Mouse (Mus musculus) G1E-ER4 (cell line): ENCODE measurements around the gene Stard5. TPM values are rescaled to one million over a fixed set of nuclear protein-coding genes. Genes with fewer than 3 reads are reported as not detected.

Source experiments
- GATA1 ChIP-seq: IDR thresholded peaks from one replicate; pipeline ENCODE4 v1.8.0; 2012; ENCODE audit warnings: low read length, inconsistent platforms
- polyA plus RNA-seq: library from polyadenylated mRNA; stranded (reverse); fragments of >175 nt; gene quantifications from 2 replicates; pipeline ENCODE4 v1.2.3, GENCODE M21; 2012

Stard5 gene
- polyA plus RNA-seq: 0.41 and 0.64 TPM in 2 replicates

DNA sequence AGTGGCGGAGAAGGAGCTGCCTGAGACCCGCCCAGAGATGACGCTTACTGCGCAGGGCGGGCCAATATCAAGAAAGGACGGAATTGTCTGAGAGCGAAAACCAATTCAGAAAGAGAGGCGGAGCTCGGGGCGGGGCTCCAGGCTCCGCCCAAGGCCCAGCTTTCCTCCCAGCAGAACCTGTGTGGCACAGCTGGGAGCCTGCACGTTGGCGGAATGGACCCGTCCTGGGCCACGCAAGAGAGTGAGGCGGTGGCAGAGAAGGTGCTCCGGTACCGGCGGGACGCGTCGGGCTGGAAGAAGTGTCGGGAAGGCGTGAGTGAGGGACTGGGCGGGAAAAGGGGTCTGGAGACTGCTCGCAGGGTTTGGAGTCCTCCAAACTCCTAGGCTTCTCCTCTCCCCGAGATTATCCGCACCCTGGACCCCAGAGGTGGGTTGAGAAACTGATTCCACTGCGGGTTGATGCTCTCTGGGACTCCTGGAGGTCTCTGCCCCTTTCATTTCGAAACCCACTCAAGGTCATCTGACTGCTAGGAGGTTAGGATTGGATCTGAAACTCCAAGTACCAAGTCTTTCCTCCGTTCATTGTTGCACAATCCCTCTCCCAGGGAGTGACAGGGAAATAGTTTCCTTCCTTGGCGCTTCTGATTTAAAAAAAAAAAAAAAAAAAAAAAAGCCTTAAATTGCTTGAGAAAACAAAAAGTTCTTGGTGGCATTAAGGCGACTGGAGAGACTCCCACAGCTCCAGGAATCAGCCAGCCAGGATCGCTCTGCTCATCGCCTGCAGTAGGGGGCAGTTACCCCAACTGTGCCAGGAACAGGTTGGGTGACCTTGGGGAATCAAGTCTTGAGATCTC, at the start of gene Stard5:
Gene Stard5 (plus strand): TSS at position 132 of the 854 bp plus-strand sequence.
- TF ChIP-seq GATA1: no peak

DNA sequence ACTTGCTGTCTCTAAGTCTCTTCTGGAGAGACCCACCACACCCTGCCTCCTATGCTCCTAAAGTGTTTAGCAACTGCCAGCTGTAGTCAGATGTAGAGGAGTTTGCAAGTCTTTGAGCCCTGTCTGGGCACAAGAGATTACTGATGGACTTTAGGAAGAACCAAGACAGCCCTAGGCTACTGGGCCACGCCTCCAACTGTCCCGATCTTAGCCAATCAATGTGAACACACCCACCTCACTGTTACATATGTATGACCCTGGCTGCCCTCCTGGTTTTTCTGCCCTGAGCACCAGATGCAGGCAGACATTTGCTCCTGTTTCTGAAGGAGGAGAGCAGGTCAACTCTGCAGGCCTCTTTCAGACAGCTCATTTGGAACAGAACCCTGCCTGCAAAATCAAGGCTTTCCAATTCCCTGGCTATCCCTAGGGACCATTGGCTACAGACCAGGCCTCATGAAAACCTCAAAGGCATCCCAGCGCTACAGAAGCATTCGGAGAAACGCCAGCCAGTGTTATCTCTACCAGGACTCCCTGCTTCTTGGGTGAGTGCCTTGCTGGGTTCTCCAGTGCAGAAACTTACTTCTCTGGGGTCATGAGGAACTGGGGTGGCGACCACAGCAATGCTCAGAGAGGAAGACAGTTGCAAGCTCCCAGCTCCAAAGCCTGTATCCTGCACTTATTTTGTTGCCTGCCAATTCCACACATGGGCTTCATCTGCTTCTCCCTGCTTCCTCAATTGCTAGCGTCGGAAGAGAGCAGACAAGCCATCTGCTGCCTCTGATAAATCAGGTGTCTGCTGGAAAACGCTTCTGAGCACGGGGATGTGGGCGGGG, 46.9 kb upstream of the Stard5 start, which contains the start of gene Tmc3:
Gene Tmc3 (plus strand): TSS at position 289 of the 833 bp plus-strand sequence.
- TF ChIP-seq GATA1: no peak

DNA sequence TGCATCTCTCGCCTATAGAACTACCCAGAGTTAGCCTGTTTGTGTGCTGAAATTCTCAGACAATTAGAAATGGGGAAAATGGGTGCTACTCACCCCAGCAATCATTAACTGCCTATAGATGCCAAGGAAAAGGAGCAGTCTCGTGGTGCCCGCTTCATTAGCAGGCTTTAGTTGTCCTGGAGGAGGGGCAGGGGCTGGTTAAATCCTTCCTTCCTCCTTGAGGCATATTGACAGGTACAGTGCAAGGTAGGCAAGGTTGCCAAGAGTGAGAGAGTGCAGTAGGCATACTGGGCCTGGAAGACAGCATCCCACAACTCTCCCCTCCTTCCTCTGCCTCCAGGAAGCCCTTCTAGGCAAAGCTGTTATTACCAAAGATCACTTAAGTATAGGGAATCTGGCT, 37.7 kb upstream of the Stard5 start:
- TF ChIP-seq GATA1: no peak

DNA sequence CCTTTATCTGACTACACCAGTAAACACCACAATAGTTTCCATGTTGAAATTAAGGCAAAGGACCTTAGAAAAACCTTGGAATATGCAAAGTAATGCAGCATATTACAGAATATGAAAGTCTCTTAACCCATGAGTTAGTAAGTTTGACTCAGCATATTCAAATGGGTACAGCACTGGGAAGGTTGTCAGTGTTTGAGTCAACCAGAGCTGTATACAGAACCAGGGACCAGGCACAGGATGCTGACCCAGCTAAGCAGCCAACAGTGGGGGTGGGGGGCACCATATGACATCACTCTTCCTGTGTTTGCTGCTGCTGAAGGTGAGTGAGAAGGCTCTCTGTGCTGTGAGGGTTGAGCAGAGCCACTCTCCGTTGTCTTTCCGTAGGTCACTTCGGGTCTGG, 34.7 kb upstream of the Stard5 start:
- no peak for TF ChIP-seq GATA1

DNA sequence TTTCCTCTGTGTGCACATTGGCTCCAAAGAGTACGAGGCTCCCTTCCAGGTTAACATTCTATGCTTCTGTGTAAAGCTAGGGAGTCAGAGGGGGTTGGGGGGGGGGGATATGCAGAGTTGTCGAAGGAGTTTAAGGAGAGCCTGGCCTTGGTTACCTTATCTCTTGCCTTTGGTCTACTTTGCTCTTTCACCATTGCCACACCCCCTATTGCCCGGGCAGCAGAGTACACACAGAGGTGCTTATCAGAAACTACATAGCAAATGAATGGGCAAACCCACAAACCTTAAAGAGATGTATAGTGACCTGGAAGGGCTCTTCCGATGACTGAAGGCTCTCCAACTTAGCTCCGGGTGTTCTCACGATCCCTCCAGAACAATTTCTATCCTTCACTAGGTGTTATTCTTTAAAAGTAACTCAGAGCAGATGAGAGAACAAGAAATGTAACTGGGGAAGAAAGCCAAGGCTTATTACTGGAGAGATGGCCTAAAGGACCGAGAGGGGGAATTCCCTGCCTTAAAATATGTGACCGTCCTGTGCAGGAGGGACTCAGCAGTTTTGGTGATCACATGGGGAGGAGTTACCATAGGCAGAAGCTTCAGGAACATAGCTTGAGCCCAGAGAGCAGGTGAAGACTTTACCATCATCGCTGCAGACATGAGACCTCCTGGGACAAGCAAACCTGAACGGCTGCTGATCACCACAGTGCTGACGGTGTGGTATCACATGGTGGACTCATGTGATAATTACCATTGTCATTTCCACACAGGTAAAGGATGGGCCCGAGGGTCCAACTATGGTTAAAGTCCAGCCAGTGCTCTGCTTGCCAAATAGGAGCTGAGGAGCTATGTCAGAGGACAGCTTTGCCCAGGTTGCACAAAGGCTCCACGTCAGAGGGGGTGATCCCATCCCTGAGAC, 32.5 kb upstream of the Stard5 start:
- no peak for TF ChIP-seq GATA1

DNA sequence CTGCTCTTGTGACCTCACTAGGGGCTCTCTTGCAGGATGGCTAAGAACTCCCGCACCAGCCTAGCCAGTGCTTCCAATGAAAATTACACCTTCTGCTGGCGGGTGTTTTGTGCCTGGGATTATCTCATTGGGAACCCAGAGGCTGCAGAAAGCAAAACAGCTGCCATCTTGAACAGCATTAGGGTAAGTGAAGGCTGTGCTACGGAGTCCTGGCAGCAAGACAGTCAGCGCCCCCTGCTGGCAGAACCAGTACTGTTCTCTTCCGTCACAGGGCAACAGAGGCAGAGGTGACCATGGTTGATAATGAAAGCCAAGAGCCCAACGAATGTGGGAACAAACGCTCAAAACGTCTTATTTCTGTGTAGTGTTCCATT, 31.9 kb upstream of the Stard5 start:
- TF ChIP-seq GATA1: no peak

DNA sequence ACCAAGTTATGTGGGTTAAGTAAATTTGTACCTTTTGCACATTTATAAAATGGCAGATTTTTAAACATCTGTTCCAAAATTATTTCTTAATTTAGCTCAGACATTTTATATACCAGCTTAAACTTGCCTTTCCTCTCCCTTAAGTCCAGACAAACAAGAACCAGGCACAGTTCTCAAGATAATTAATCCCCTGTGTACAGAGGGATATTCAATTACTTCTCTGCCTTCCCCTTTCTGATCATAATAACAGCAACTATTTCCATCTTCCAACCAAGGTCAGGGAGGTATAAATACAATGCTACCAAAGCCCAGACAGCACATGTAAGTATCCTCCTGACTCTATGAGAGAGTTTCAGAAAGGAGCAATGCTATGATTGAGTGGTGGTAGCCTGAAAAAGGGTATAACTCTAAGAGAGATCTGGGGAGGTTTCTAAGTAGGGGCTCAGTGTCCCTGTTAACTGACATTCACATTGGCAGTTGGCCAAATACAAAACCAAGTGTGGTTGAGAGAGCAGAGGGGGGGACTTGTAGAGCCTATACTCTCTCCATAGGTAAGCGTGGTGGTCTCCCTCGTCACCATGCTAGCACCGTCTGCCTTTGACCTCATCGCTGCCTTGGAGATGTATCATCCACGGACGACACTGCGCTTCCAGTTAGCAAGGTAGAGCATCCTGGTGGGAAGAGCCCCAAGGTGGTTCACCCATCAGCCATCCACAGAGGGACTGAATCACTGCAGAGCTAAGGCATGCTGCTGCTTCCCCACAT, 27.4 kb upstream of the Stard5 start:
- no peak for TF ChIP-seq GATA1

DNA sequence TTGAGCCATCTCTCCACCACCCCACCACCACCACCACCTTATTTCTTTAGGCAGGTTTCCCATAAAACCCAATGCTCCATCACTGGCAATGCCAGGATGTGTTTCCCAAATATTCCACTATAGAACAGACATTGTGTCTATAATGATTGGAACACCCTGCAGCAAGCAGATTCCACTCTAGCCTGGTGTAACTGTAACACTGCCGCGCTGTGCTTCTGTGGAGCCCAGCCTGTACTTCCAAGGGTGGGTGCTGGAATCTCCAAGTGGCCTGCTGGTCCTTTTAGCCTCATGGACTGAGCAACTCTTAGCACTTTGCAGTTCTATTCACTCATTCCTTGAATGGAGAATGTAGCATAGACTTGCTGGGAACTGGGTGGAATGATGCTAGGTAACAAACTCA, 25.0 kb upstream of the Stard5 start:
- TF ChIP-seq GATA1: no peak

DNA sequence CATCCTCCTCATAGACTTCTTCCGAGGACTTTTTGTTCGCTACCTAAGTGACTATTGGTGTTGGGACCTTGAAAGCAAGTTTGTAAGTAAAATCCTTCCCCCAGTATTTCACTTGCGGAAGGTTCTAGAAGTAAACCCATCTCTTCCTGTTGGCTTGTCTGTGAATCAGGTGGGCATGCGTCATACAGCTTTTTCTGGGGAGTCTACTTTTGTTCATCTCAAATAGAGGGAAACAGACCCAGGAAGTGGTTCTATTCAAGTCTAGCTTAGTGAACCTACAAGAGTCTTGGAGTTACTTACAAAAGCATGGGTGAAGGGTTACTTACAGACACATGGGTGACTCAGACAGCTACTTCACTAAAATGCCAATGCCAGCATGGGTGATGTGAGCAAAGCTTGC, 21.9 kb upstream of the Stard5 start:
- TF ChIP-seq GATA1: no peak

DNA sequence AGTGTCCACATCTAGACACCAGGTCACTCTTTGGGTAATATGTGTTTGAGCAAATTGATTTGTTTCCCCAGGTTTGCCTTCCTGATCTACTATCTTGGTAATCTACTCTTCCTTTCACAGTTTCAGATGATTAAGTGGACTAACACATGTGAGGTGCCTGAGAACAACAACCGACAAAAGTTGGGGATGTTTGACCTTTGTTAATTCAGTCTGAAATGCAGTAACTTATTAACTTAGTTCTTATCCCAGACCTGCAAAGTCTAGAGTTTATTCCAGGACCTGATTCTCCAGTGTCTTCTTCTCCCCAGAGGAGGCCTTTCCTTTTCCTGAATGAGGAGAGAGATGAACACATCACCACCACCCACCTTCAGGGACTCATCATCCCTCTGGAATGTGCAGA, 19.9 kb upstream of the Stard5 start:
- TF ChIP-seq GATA1: no peak

DNA sequence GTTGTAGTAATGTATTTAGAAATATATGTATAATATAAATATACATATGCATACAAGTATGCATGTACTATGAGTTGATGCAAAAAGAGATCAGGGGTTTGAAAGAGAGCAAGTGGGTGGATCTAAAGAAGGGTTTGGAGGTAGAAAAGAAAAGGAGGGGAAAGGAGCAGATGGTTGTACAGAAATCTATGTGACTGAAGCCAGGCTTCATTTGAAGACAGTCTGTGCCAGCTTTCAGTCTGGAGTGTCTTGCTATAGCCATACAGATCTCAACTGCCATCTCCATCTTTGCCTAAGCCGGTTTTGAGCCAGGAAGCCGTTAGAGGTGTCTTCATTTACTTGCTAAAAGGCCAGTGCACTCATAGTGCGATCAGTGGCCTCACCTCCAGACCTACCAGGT, 16.5 kb upstream of the Stard5 start:
- no peak for TF ChIP-seq GATA1

DNA sequence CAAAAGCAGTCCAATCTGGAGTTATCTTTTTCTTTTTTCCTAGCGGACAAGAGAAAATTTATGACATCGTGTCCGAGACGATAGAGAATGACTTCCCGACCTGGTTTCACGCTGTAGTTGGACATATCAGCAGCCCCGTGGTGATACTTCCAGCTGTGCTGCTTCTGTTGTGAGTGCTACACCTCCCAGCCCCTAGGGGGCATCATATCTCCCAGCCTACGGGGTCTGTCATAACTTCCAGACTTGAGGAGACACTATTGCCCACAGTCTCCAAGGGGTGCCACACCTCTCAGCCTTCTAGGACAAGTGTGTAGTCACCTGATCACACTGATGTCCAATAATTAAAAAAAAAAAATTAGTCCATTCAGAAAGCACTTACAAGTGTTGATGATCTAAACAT, 15.9 kb upstream of the Stard5 start:
- no peak for TF ChIP-seq GATA1

DNA sequence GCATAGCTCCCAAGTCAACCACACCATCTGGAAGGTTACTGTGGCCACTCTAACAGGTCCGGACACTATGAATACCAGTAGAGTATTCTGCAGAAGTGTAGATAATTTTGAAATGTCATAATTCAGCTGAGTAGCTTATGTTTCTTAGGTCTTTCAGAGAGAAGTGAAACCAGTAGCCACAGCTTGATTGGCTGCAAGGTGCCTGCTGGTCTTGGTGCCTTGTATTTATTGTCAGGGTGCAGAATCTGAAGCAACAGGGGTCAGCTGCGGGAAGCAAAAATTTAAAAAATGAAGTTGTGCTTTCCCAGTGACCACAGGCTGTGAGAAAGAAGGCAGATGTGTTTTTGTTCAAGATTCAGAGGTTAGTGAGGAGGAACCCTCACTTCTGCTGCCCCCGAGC, 15.5 kb upstream of the Stard5 start:
- no peak for TF ChIP-seq GATA1

DNA sequence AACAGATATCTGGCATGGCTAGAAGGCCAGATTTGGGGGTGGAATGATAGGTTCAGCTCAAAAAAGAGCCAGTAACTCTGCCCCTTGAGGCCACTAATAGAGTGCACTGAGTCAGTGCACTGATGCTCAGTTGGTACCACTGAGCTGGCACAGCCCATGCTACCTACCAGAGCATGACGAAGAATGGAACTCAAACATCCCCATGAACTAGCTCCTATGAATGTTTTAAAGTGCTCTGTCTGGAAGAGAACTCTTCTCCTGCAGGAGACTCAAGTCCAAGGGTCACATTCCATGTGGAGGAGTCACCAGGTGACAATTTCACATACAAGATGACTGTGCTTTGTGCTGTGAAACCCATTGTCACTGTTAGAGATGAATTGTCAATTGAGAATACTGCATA, 13.1 kb upstream of the Stard5 start:
- no peak for TF ChIP-seq GATA1

DNA sequence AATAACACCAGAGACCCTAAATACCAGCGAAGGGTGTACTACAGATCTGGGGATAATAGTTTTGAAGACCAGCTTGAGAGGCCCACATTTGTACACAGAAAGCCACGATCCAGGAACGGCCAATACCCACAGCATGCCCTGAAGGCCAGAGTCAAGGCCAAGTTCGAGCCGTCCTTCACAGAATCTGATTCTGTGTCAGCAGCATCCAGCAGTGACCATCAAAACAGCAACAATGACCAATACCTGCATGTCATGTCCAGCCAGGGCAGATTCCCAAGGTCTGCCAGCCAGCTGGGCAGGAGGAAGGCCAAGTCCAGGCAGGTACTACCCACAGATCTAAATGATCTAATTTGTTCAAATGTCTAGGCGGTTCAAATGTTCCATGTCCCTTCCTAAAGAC, 9.2 kb upstream of the Stard5 start:
- no peak for TF ChIP-seq GATA1

DNA sequence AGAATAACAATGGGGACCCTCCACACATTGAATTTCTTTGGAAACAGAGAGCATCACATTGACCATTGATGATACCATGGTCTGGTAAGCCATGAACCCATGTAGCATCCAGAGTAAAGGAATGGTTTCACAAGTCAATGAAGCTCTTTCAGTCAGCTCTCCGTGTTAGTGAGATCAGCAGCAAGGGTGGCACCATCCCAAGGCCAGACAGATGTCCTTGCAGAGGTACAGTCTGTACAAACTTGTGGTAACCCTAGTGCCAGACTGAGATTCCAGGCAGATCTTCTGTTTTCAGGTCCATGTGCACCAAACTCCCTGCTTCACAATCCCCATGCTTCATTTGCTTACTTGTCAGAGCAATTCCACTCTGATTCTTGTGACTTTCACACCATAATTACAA, 7.7 kb upstream of the Stard5 start:
- no peak for TF ChIP-seq GATA1
